Mouse (Mus musculus): ENCODE measurements around the gene Ankrd23.

Ankrd23 gene

GRCm38 (mm10) chr1:36512966-36513280, 23.8 kb downstream of the Ankrd23 start:
- DNase-seq, result no peak

GRCm38 (mm10) chr1:36512089-36512965, 24.4 kb downstream of the Ankrd23 start:
- peak; percentile 61 for DNase-seq

GRCm38 (mm10) chr1:36511289-36512021, 25.2 kb downstream of the Ankrd23 start, which contains the start of gene Cnnm3:
TSS of gene Cnnm3 (plus strand) at chr1:36511867.
- peak; percentile 100 for DNase-seq

DNA sequence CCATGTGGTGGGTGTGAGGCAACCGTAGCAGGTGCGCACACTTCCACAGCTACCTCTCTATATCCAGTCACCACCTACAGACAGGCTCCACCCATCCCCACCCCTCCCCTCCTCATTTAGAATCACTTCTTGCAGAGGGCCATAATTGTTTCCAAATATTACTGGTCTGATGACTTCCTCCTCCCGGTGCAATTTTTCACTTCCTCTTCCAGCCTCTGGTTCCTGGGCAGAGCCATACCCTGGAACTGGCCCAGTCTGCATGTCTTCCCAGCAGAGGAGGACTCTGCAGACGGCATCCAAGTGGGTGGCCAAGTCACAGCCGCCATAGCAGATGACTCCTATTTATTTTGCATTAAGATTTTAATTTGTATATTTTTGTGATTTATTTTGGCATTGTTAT, 28.4 kb downstream of the Ankrd23 start:
- DNase-seq, result no peak

DNA sequence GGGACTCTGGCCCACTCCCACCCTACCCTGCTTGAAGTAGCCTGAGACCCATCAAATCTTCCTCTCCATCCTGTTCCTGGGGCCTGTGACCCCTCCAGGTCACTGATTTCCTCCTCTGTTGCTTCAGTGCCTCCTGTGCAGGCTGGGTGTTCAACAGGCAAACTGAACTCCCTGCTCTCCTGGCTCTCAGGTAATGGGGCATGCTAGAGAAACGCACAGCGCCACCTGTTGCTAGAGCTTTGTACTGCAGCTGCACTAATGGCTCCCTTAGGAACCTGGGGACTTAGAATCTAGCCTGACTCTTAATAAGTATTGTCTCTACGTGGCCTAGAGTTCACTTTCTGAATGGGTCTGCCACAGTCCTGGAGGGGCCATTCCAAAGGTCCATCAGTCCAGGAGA, 35.4 kb downstream of the Ankrd23 start:
- DNase-seq, result peak; percentile 87

DNA sequence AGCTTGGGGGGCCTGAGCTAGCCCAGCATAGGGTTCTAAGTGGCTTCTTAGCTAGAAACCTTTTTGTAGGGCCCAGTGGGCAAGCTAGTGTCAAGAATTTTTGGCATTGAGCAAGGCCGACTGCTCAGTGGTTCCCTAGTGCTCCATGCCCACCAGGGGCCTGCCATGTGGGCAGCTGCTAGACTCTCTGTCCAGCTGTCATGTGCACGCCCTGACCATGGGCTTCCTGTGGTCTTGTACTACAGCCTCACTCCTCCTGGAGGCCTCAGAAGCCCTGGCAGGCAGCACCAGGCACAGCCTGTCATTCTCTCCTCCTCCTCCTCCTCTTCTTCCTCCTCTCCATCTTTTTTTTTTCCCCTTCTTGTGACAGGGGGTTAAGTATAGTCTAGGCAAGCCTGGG, 39.4 kb downstream of the Ankrd23 start:
- no peak for DNase-seq

DNA sequence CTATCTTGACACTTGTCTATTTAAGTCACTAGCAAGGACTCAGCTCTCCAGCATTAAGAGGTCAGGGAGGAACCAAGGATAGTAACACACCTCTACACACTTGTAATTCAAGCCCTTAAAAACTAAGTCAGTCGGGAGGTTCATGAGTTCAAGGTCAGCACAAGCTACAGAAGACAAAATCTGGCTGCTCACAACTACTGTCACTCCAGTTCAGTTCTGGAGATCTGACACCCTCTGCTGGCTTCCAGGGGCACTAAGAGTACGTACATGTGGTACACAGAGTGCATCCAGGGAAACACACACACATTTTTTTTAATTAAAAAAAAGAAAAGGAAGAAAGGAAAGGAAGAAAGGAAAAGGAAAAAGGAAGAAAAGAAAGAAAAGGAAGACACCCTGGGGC, 40.0 kb downstream of the Ankrd23 start:
- peak; percentile 50 for DNase-seq

DNA sequence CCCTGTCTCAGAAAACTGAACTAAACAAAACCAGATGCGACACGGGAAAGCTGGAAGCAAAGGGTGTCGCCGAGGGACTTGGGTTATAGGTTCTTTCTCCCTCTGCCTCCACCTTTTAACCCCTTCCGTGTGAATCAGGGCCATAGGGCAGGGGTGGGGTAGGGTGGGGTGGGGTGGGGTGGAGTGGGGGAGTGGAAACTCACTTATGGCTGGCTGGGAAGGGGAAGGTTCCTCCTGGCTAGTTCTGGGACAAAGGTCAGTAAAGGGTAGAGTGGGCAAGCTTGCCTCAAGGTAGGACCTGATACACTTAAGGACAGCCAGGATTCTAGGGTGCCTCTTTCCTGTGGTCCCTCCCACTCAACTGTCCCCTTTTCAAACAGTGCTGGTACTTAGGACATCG, 43.4 kb downstream of the Ankrd23 start:
- DNase-seq, result no peak

GRCm38 (mm10) chr1:36492416-36493139, 44.1 kb downstream of the Ankrd23 start:
- peak; percentile 83 for DNase-seq

- no peak for DNase-seq
Measured at GRCm38 (mm10) chr1:36489661-36490060, 47.0 kb downstream of the Ankrd23 start.

- DNase-seq, result no peak
Measured at GRCm38 (mm10) chr1:36487111-36487510, 49.6 kb downstream of the Ankrd23 start.

DNA sequence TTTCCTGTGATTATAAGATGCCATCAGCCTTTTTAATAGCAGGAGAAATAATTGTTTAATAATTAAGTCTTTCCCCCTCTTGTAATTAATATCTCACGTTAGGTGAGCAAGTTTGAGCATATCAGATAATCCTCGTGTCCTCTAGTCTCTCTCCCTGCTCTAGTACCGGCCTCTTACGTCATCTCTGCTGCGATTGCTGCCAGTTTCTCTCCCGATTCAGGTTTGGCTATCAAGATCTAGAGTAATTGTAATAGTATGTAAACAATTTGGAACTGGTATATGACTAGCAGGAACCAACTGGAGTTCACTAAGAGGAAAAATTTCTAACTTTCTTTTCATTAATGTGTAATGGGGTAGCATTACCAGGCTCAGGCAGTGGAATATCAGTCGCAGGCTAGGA, 51.6 kb downstream of the Ankrd23 start:
- no peak for DNase-seq

- DNase-seq, result no peak
Measured at GRCm38 (mm10) chr1:36483825-36484224, 52.9 kb downstream of the Ankrd23 start.

Measured in kidney, postnatal 10 days (tissue).